Mouse (Mus musculus): ENCODE results near the gene Tert.

Tert gene

DNA sequence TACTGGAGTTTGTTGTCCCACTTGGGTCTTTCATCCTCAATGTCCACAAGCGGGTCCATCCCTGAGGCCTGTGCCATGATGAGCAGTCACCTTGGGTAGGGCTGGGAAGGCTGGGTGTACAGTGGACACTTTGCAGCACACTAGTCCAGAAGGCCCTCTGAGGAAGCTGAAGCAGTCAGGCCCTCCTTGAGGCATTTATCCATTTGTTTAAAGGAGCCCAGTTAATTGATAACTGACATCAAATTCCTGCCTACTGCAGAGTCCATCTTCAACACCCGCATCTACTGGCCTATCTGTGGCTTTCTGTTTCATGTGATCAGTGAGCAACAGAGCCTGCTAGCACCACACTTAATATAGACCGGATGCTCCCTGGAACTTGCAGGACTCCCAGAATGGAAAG lies 51.1 kb downstream of the Tert start, which contains the start of gene Slc6a18:
Slc6a18 (minus strand) TSS at position 171 of the 400 bp plus-strand sequence.
- no peak for DNase-seq (ENCODE audit: low spot score)

DNA sequence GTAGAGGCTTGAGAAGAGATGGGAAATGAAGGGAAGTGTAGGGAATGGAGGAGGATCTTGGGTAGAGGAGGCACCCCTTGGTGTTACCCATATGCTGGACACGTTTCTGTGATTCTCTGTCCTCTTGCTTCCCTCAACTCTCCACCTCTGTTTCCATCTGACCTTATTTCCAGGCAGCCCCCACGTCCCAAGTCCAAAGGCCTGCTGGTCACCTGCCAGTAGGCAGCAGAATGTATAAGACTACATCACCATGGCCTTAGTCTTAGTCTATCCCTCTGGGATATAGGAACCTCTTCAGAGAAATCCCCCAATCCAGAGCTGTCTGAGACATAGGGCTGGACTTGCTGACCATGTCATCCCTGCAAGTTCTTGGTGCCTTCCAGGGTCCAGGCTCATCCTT lies 52.6 kb downstream of the Tert start:
- no peak for DNase-seq (ENCODE audit: low spot score)

DNA sequence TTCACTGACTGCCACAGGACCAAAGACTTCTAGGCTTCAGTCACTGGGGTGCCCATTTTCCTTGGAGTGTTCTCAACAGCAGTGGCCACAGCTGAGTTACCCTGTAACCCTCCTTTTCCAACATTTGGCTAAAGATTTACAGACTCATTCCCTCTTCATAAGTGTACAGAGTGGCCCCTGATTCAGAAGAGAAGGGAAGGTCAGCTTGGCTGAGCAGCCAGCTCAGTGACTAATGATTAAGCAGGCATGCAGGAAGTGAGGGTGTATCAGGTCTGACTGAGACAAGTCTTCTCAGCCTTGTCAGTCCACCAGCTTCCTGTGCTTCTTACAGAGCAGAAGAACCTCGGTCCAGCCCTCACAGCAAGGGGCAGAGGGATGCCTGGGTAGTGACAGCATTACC lies 53.7 kb downstream of the Tert start:
- DNase-seq (ENCODE audit: low spot score), result no peak

DNA sequence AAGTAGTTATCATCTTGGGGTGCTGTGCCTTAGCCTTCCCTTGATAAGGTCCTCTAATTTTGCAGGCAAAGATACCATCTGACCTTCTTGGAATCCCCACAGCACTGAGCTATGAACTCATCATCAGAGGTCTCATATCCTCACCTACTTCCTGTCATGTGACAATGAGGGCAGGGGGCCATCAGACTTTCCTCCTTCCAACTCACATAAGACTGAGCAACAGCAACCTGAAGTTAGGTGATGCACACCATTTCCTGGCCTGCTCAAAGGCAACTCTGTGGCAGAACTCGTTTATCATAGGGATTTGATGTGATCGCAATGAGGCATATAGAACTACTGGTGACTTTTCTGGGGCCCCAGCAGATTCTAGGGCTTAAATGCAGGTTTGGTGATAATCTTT lies 55.5 kb downstream of the Tert start:
- peak; percentile 36 for DNase-seq (ENCODE audit: low spot score)

DNA sequence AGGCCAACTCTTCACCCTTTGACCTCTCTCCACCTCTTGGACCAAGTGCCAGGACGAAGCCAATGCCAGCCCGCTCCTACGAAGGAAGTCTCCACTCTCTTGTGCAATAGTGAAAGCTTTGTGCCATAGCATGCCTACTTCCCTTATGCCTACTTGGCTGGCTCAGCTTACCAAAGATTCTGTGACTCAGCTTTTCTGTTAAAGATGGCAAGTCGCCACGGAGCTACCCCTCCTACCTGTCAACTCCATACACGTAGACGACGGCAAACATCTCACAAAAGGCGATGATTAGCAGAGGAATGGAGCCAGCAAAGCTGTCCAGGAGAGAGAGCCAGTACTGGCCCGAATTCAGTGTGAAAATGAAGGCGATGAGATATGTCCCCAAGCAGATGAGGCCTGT lies 57.0 kb downstream of the Tert start:
- DNase-seq (ENCODE audit: low spot score), result no peak

DNA sequence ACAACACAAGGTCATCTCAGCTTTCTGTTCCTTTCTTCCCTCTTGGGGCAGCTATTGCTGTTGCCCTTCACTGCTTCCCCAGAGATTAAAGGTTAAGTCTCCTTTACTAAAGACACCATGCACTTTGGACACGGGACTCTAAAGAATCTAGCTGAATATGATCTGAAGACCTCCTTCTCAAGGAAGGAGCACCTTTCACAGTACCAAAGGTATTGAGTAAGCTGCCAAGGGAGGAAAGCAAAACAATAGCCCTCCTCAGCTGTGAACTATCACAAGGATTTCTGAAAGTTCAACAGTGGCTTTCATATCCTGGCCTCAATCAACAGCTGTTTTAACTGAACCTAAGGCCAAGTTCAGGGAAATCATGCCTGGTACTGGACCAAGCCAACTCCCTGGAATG lies 57.7 kb downstream of the Tert start:
- no peak for DNase-seq (ENCODE audit: low spot score)

DNA sequence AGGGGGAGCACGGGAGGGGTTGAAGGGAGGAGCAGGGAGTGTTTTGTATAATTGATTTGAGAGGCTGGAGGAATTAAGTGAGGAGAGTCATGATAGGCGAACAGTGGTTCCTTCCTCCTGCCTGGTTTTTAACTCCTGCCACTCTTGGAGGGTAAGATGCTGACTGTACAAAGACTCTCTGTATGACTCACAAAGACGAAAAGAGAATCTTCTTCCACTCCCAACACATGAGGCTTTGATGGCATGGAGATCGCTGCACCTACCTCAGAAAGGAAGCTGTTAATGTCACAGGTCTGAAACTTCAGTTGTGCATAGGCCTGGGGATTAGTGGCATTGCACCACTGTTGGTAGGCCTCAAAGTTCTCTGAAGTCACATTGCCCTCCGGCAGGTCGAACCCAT lies 58.8 kb downstream of the Tert start:
- no peak for DNase-seq (ENCODE audit: low spot score)

DNA sequence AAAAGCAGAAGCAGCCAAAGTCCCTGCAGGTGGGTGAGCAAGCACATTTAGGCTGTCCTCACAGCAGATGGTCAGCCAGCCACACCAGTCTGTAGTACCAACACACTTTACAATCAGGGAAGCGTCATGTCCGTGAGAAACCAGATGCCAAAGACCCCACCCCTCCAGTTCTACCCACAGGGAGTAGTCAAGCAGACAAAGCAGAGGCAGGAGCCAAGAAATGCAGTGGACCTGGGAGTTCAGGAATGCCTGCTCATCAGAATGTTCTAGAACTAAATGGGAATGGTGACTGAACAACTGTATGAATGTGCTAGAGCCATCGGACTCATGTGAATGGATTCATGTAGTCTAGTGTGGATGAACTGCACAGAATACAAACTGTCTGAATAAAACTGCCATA lies 60.9 kb downstream of the Tert start:
- DNase-seq (ENCODE audit: low spot score), result no peak

DNA sequence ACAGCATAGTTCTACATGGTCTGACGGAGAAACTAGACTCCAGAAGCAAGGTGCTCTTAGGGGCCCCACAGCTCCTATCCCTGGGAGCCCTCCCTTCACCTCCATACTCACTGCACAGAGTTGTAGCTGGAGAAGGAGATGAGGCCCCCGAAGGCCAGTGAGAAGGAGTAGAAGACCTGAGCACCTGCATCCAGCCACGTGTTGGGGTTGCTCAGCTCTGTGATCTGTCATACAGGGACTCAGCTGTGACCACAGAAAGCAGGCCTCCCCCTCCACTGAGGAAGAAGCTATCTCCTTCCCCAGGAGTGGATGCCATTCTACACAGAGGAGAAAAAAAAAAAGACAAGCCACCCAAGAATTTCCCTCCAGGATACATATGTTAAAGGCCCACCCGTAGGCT lies 62.2 kb downstream of the Tert start:
- DNase-seq (ENCODE audit: low spot score), result no peak

DNA sequence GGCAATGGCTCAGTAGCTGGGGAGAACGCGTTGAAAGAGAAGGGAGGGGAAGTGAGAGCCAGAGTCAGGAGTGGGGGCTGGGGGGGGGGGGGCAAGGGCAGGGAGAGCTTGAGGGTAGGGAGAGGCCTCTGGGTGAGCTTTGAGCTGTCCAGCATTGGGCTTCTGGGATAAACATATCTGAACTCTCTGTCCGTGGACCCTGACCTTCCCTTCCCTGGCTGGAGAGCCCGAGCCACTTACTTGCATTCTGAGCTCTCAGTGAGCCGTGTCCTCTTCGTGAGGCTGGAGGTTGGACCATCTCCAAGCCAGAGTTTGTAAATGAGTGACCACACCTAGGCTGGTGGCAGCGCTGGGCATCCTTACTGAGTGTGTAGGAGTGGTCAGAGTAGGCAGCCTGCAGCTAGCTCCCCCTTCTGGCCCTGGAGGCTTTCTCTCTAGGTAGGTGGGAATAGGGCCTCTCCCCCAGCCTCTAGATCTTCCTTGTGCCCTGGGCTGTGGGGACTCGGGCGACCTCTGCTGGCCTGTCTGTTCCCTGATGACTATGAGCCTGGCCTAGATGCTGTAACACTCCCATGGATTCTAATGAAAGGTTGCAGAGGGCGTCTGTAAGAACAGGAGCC lies 65.6 kb downstream of the Tert start:
- peak; percentile 79 for DNase-seq (ENCODE audit: low spot score)

DNA sequence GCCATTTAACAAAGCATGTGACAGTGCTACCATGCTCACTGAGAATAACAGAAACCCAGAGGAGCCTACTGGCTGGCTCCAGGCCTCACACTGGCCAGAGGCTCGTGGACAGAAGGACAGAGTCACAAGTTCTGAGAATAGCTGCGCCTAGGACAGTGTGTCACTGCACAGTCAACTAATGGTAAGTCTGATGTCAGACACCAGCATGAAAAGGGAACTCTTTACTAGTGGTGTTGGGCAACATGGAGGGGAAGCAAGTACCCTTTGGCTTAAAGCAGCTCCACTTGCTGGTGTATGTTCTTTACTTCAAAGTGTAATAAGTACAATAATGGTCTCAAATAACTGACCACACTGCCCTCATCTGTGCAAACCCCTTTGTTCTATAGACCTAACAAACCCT lies 66.6 kb downstream of the Tert start:
- DNase-seq (ENCODE audit: low spot score), result no peak

DNA sequence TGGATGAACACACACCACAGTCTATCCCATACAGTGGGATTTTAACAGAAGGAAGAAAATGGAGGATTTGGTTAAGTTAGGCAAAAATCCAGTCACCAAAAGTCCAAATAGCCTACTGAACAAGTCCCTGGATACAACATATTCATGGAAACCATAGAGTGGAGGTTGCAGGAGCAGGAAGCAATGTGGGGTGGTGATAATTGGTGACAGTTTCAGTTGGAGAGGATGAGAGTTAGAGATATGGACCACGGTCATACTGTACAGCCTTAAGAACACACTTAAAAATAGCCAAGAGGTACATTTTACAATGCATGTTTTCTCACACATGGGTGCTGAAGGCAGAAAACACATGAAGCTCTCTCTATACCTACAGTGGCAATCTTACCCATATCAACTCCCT lies 68.3 kb downstream of the Tert start:
- DNase-seq (ENCODE audit: low spot score), result no peak

DNA sequence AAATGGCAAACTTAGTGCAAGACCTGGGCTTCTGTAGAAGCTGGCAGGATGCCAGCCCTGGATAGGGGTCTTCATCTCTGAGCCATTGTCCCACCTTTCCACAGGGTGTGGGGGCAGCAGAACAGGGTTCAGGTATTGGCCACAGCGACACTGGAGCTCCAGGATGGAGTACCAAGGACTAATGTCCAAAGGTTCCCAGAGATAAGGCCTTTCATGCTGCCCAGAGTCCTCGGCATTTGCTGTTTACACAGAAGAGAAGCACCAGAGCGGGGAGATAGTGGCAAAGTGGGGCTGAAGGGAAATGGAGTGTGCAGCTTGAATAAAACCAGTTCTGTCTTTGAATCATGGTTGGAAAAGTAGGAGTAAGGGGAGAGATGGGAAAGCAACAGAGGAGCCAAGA lies 69.8 kb downstream of the Tert start:
- no peak for DNase-seq (ENCODE audit: low spot score)
